Mouse (Mus musculus) spleen, adult 12 weeks (tissue): ENCODE measurements around the gene Rfc2.
"Not testable (repeated sequence)": the region's sequence is repeated elsewhere in the genome, so short reads cannot be mapped to it uniquely, and the experiment has no call there.

Experiments used
- DNase-seq: peaks from one replicate; pipeline ENCODE4 v3.0.0; 2022; ENCODE audit warnings: low spot score

Gene Rfc2

GRCm38 (mm10) chr5:134648976-134649375 lies 67.8 kb downstream of the Rfc2 start:
- DNase-seq: not testable (repeated sequence)

DNA sequence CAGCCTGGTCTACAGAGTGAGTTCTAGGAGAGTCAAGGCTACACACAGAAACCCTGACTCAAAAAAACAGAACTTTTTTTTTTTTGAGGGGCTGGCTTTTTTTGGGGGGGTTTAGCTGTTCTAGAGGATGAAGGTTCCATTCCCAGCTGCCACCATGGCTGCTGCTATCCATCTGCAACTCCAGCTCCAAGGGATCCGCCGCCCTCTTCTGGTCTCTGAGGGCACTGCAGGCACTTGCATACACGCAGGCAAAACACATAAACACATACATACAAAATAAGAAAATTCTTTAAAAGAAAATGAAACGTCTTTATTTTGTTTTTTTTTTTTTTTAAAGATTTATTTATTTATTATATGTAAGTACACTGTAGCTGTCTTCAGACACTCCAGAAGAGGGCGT lies 69.8 kb downstream of the Rfc2 start:
- DNase-seq: peak; percentile 63
